Mouse (Mus musculus) lung, embryonic 16.5 days (tissue): ENCODE data around the gene Wipf2. TPM values are rescaled to one million over a fixed set of nuclear protein-coding genes. Genes with fewer than 3 reads are reported as not detected.
"Not testable (repeated sequence)": the region's sequence is repeated elsewhere in the genome, so short reads cannot be mapped to it uniquely, and the experiment has no call there.

ENCODE experiments used
- ATAC-seq: fragments of 200-750 bp; cut with Nextera tagmentation; 2 replicates; pipeline ENCODE4 v1.8.0; 2017; ENCODE audit warnings: low read depth, mild to moderate bottlenecking, moderate library complexity
- H3K27ac ChIP-seq: fragments of 300-500 bp; sonication (generic); 2 replicates; pipeline ENCODE4 v1.5.1; 2014; ENCODE audit warnings: mild to moderate bottlenecking, control low read depth, low read length
- H3K27me3 ChIP-seq: fragments of 300-500 bp; sonication (generic); 2 replicates; pipeline ENCODE4 v1.6.1; 2014; ENCODE audit warnings: low read depth, low read length, mixed read lengths; ENCODE audit not compliant: control insufficient read depth, insufficient read depth
- H3K36me3 ChIP-seq: fragments of 300-500 bp; sonication (generic); 2 replicates; pipeline ENCODE4 v1.6.1; 2014; ENCODE audit warnings: low read length; ENCODE audit not compliant: control insufficient read depth, insufficient read depth
- H3K4me1 ChIP-seq: fragments of 300-500 bp; sonication (generic); replicated peaks from 2 replicates; pipeline ENCODE4 v1.6.1; 2014; ENCODE audit warnings: low read length, mixed read lengths; ENCODE audit not compliant: control insufficient read depth, insufficient read depth
- H3K4me2 ChIP-seq: fragments of 300-500 bp; sonication (generic); 2 replicates; pipeline ENCODE4 v1.6.1; 2014; ENCODE audit warnings: low read depth, low read length, control low read depth
- H3K4me3 ChIP-seq: fragments of 300-500 bp; sonication (generic); 2 replicates; pipeline ENCODE4 v1.5.1; 2014; ENCODE audit warnings: mild to moderate bottlenecking, low read length, control low read depth
- H3K9ac ChIP-seq: fragments of 300-500 bp; sonication (generic); 2 replicates; pipeline ENCODE4 v1.6.1; 2014; ENCODE audit warnings: low read length, control low read depth
- H3K9me3 ChIP-seq: fragments of 300-500 bp; sonication (generic); 2 replicates; pipeline ENCODE4 v1.6.1; 2016; ENCODE audit warnings: low read length; ENCODE audit not compliant: control insufficient read depth
- WGBS: fragments of 180-500 bp; shearing (Covaris S2); extraction: QIAGEN DNeasy Blood & Tissue Kit; methylation state at CpG from one replicate; pipeline ENCODE4 v1.1.7; 2014; 5-methylcytosine and 5-hydroxymethylcytosine counted together
- polyA plus RNA-seq: library from polyadenylated mRNA; unstranded; fragments of >200 nt; fragmentation: Nextera tagmentation; extraction: Ambion mirVana; gene quantifications from 2 replicates; pipeline ENCODE4 v1.2.1, GENCODE M21; 2015

Gene Wipf2
- polyA plus RNA-seq = 4.6 and 4.8 TPM in 2 replicates

GRCm38 (mm10) chr11:98863028-98863750, at the start of gene Wipf2:
TSS of gene Wipf2 (plus strand) at chr11:98863638.
- no peaks in the 10 kb centered on the region for H3K9me3 ChIP-seq
- H3K4me1 ChIP-seq = peaks cover 6% of the 10 kb centered on the region
- 6% methylated on average over 31 of the region's 41 CpGs for WGBS
- peaks cover 12% of the 10 kb centered on the region for H3K36me3 ChIP-seq
- H3K27me3 ChIP-seq = no peaks in the 10 kb centered on the region
- peak within 1 kb of the TSS; percentile 87 for H3K4me2 ChIP-seq
- peak; percentile 92 for ATAC-seq
- H3K4me3 ChIP-seq = peak within 1 kb of the TSS; percentile 73
- H3K27ac ChIP-seq = peak within 1 kb of the TSS; percentile 89
- H3K9ac ChIP-seq = peak within 1 kb of the TSS; percentile 85

GRCm38 (mm10) chr11:98816706-98817239, 46.7 kb upstream of the Wipf2 start:
- no peak for ATAC-seq
- no peak overlapping the region for H3K27ac ChIP-seq
- 96% methylated on average over 1 of the region's 1 CpGs for WGBS
- H3K4me1 ChIP-seq = no peaks in the 10 kb centered on the region
- H3K27me3 ChIP-seq = no peaks in the 10 kb centered on the region
- H3K4me3 ChIP-seq = no peak overlapping the region
- H3K9me3 ChIP-seq = no peaks in the 10 kb centered on the region
- no peak overlapping the region for H3K4me2 ChIP-seq
- H3K36me3 ChIP-seq = peaks cover 43% of the 10 kb centered on the region
- no peak overlapping the region for H3K9ac ChIP-seq

- peaks cover 58% of the 10 kb centered on the region for H3K36me3 ChIP-seq
- H3K27ac ChIP-seq = no peak overlapping the region
- WGBS = 90% methylated on average over 5 of the region's 5 CpGs
- no peaks in the 10 kb centered on the region for H3K9me3 ChIP-seq
- no peak overlapping the region for H3K4me3 ChIP-seq
- no peaks in the 10 kb centered on the region for H3K4me1 ChIP-seq
- ATAC-seq = no peak
- H3K9ac ChIP-seq = no peak overlapping the region
- no peaks in the 10 kb centered on the region for H3K27me3 ChIP-seq
- H3K4me2 ChIP-seq = no peak overlapping the region
These were observed 42.5 kb upstream of the Wipf2 start for GRCm38 (mm10) chr11:98820968-98821367.

GRCm38 (mm10) chr11:98826071-98826470, 37.4 kb upstream of the Wipf2 start:
- H3K27ac ChIP-seq, ATAC-seq, H3K9ac ChIP-seq, H3K4me3 ChIP-seq, H3K4me1 ChIP-seq, H3K27me3 ChIP-seq, H3K4me2 ChIP-seq, H3K9me3 ChIP-seq: not testable (repeated sequence)
- H3K36me3 ChIP-seq = peaks cover 67% of the 10 kb centered on the region
- 97% methylated on average over 2 of the region's 2 CpGs for WGBS

- H3K4me2 ChIP-seq = no peak overlapping the region
- no peaks in the 10 kb centered on the region for H3K27me3 ChIP-seq
- peaks cover 69% of the 10 kb centered on the region for H3K36me3 ChIP-seq
- no peak overlapping the region for H3K9ac ChIP-seq
- ATAC-seq = no peak
- H3K9me3 ChIP-seq = no peaks in the 10 kb centered on the region
- no peak overlapping the region for H3K4me3 ChIP-seq
- H3K4me1 ChIP-seq = no peaks in the 10 kb centered on the region
- H3K27ac ChIP-seq = no peak overlapping the region
- 91% methylated on average over 2 of the region's 2 CpGs for WGBS
These were observed 35.6 kb upstream of the Wipf2 start for GRCm38 (mm10) chr11:98827877-98828276.

- Histone ChIP-seq H3K27me3 (no peaks in the 10 kb centered on the region), H3K4me2 (no peak overlapping the region), H3K4me1 (no peaks in the 10 kb centered on the region), H3K27ac (no peak overlapping the region), H3K36me3 (peaks cover 72% of the 10 kb centered on the region), H3K9ac (no peak overlapping the region), H3K9me3 (no peaks in the 10 kb centered on the region), H3K4me3 (no peak overlapping the region)
- WGBS = 66% methylated on average over 12 of the region's 12 CpGs
- ATAC-seq = no peak; the same call in 1 of the 2 replicates
These were observed 34.2 kb upstream of the Wipf2 start for GRCm38 (mm10) chr11:98829091-98829775.

GRCm38 (mm10) chr11:98829875-98830274, 33.6 kb upstream of the Wipf2 start:
- Histone ChIP-seq H3K9me3 (no peaks in the 10 kb centered on the region), H3K9ac (no peak overlapping the region), H3K36me3 (peaks cover 68% of the 10 kb centered on the region), H3K4me1 (no peaks in the 10 kb centered on the region), H3K4me3 (no peak overlapping the region), H3K27ac (no peak overlapping the region), H3K27me3 (no peaks in the 10 kb centered on the region), H3K4me2 (no peak overlapping the region)
- no peak for ATAC-seq
- WGBS = 56% methylated on average over 4 of the region's 4 CpGs

GRCm38 (mm10) chr11:98835296-98835695, 28.1 kb upstream of the Wipf2 start:
- Histone ChIP-seq H3K9ac (no peak overlapping the region), H3K4me3 (no peak overlapping the region), H3K27me3 (peaks cover 8% of the 10 kb centered on the region; the same call in 1 of the 2 replicates), H3K36me3 (peaks cover 31% of the 10 kb centered on the region), H3K9me3 (no peaks in the 10 kb centered on the region), H3K27ac (no peak overlapping the region), H3K4me1 (peaks cover 8% of the 10 kb centered on the region; the same call in 1 of the 2 replicates), H3K4me2 (no peak overlapping the region)
- 45% methylated on average over 5 of the region's 5 CpGs for WGBS
- ATAC-seq = no peak

GRCm38 (mm10) chr11:98835725-98836124, 27.7 kb upstream of the Wipf2 start:
- Histone ChIP-seq H3K27ac (no peak overlapping the region), H3K4me2 (no peak overlapping the region), H3K4me3 (no peak overlapping the region), H3K9ac (no peak overlapping the region), H3K36me3 (peaks cover 31% of the 10 kb centered on the region), H3K27me3 (peaks cover 8% of the 10 kb centered on the region; the same call in 1 of the 2 replicates), H3K4me1 (peaks cover 8% of the 10 kb centered on the region; the same call in 1 of the 2 replicates), H3K9me3 (no peaks in the 10 kb centered on the region)
- WGBS = 39% methylated on average over 3 of the region's 3 CpGs
- ATAC-seq = no peak
